Comparison of ENCODE assay signal across 12 mouse cellular contexts in the genomic region with DNA sequence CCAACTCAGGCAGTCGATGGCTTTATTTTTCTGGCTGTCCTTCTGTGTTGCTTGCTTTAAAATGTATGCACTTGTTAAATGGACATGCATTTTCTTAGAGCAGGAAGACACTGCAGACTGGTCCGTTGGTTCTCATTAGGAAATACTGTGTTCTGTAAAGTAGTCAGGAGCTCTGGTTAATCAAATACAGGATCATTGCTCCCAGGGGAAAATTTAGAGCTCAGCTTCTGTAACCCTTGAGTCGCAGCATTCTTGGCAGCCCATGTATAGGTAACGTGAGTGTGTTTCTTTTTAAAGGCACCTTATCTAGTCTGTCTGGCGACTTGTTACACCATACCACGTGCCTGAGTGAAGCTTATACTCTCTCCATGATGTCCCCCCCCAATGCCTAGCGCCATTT.
"Had no signal": no experiment of that assay in that cellular context is flagged by ENCODE, and none has a peak within 500 bp of the region (broad histone marks: within the 10 kb centered on the region; RNA-seq: fewer than 3 reads in every experiment).

No protein-coding gene starts in this region.

- H3K4me3 ChIP-seq: limb, embryonic 15.5 days; liver, embryonic 12.5 days; midbrain, embryonic 10.5 days; myocyte had no signal

- H3K27ac ChIP-seq: limb, embryonic 15.5 days; liver, embryonic 12.5 days; midbrain, embryonic 10.5 days had no signal

- H3K4me2 ChIP-seq: limb, embryonic 15.5 days; liver, embryonic 12.5 days; lung, embryonic 14.5 days had no signal

- DNase-seq: layer of hippocampus, adult 9-11 months; layer of hippocampus, postnatal 36 days; lung, embryonic 14.5 days; lung, postnatal 10 days; lung, postnatal 4 days; retina, postnatal 1 day; right cerebral cortex, postnatal 4 days; spleen, adult 18-20 months had no signal

- ATAC-seq: liver, embryonic 12.5 days had no signal

- H3K27me3 ChIP-seq: limb, embryonic 15.5 days; liver, embryonic 12.5 days had no signal

- H3K9ac ChIP-seq: limb, embryonic 15.5 days; liver, embryonic 12.5 days; lung, embryonic 14.5 days had no signal

- H3K9me3 ChIP-seq: limb, embryonic 15.5 days; liver, embryonic 12.5 days; midbrain, embryonic 10.5 days had no signal
